Mouse (Mus musculus) Patski (cell line): ENCODE measurements at regions not wholly inside any gene's neighbourhood (a gene's known extent, or its start where the extent isn't known, plus 50 kb on each side); places are given as distances from the start of the nearest gene placed in this dataset.
A peak's percentile ranks its signal among the peaks of the same experiment; 100 is the strongest.
"Not testable (repeated sequence)": the region's sequence is repeated elsewhere in the genome, so short reads cannot be mapped to it uniquely, and the experiment has no call there.

ENCODE experiments used
- ATAC-seq: fragments of 100-300 bp; one replicate; pipeline ENCODE4 v1.8.0; 2021
- CTCF ChIA-PET: fragments of 350-600 bp; sonication (Branson Sonifier 250); formaldehyde crosslinking; loops from one replicate; lab custom pipeline; 2022; ENCODE audit warnings: inconsistent platforms; lab: Charles Lee
- POLR2A ChIA-PET: fragments of 350-600 bp; sonication (Branson Sonifier 250); formaldehyde crosslinking; loops from one replicate; lab custom pipeline; 2022; ENCODE audit warnings: antibody characterized with exemption, inconsistent platforms; lab: Charles Lee
- DNase-seq: peaks from one replicate; pipeline ENCODE4 v3.0.0-alpha.2; 2011; ENCODE audit warnings: low read depth, low spot score
- H3K27me3 ChIP-seq: fragments of 371-371 bp; one replicate; pipeline ENCODE4 v1.5.1; 2021
- CTCF ChIP-seq: fragments of 100-300 bp; IDR thresholded peaks from one replicate; pipeline ENCODE4 v1.5.1; 2021
- in situ Hi-C: fragments of 300-500 bp; cut with MboI; formaldehyde crosslinking; loops from 3 replicates; pipeline ENCODE4 v1.11.1; 2018; ENCODE audit warnings: low pct_unique_long_range_greater_than_20kb, mixed read lengths

DNA sequence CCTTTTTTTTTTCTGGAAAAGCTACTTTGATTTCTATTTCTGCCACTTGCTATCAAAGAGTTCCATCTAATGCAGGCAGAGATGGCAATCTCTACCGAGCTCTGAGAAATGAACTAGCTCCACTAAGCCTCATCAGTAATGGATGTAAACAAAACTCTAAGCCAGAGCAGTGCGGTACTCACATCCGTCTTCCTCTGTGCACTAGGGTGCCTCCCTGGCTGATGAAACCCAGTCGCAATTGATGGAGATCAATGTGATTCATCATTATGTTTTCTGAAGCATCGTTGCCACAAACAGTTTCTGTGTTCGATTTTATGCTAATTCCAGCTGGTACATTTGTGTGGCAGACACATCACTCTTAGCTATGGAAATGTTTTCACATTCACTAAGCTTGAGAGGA lies 206.8 kb upstream of the Btg1 start:
- no peak for DNase-seq
- POLR2A ChIA-PET, result interaction anchor here (0.5 to 0.6 kb wide), 2 partner anchors 148 to 314 kb away, joined by 3 to 4 read pairs; no protein-coding TSS in a partner anchor
- in situ Hi-C loops, result no loop called here
- TF ChIP-seq CTCF, result no peak
- peaks cover 3% of the 10 kb centered on the region for H3K27me3 ChIP-seq
- no peak for ATAC-seq
- CTCF ChIA-PET, result interaction anchor here (1.1 to 1.6 kb wide), 2 partner anchors 9 to 16 kb away, joined by 3 read pairs; no protein-coding TSS in a partner anchor

DNA sequence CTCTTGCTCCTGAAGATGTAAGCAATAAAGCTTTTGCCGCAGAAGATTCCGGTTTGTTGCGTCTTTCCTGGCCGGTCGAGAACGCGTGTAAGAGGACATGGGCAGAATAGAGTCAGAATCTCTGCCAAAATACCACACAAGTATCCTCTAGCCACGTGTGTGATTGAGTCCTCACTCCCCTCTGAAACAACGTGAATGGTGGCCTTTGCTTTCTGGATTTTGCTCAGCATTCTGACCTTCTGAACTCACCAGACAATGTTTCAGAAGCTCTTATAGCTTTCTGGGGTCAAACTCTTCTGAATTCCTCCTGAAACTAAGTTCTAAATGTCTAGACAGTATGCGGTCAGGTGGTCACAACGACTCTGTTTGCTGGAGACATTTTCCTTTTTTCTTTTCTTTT lies 202.0 kb upstream of the Btg1 start:
- ChIA-PET POLR2A (interaction anchor here (0.6 kb wide), 1 partner anchor 881 kb away, joined by 3 read pairs; no protein-coding TSS in a partner anchor), CTCF (interaction anchor here (1.1 to 1.9 kb wide), 2 partner anchors 11 to 16 kb away, joined by 3 to 6 read pairs; no protein-coding TSS in a partner anchor)
- TF ChIP-seq CTCF, result no peak
- ATAC-seq (no peak), DNase-seq (no peak)
- peaks cover 3% of the 10 kb centered on the region for H3K27me3 ChIP-seq
- in situ Hi-C loops, result no loop called here

DNA sequence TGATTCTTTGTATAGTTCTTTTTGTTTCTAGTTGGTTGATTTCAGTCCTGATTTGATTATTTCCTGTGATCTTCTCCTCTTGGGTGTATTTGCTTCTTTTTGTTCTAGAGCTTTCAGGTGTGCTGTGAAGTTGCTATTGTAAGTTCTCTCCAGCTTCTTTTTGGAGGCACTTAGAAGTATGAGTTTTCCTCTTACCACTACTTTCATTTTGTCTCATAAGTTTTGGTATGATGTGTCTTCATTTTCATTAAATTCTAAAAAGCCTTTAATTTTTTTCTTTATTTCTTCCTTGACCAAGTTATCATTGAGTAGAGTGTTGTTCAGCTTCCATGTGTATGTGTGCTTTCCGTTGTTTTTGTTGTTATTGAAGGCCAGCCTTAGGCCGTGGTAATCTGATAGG lies 195.3 kb upstream of the Btg1 start:
- POLR2A ChIA-PET, DNase-seq, CTCF ChIA-PET, H3K27me3 ChIP-seq, in situ Hi-C loops, ATAC-seq: not testable (repeated sequence)

DNA sequence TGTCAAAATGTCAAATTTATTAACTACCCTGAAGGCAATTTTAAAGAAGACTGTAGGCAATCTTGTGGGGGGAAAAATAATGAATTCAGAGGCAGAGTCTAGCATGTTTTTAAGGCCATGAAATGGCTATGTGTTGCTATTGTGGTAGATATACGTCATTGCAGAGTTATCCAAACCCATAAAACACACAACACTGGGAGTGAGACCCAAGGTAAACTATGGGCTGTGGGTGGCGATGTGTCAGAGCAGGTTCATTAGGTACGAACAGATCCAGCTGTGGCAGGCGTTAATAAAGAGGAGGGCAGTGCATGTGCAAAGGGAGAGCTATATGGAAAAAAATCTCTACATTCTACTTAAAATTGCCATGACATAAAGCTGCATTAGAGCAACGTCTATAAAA lies 189.4 kb upstream of the Btg1 start:
- CTCF ChIA-PET, result no interaction called here
- ATAC-seq (no peak), DNase-seq (no peak)
- no peaks in the 10 kb centered on the region for H3K27me3 ChIP-seq
- POLR2A ChIA-PET, result no interaction called here
- no peak for TF ChIP-seq CTCF
- in situ Hi-C loops, result no loop called here

DNA sequence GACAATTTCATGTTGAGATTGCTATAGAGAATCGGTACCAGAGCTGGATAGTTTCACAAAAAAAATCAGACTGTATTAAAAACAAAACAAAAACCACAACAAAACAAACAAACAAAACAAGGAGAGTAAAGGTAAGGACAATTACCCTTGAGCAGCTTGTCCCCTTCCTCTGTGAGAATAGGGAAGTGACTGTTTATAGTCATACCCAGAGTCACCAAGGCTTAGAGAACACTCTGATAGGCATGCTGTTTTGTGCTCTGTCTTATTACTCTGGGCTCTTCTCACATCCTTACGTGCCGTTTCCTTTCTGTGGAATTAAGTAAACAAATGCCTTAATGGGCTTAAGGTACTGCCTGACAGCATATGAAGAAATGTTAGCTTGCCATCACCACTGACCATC lies 186.7 kb upstream of the Btg1 start:
- ChIA-PET POLR2A (no interaction called here), CTCF (interaction anchor here (1.4 to 1.5 kb wide), 2 partner anchors 10 to 12 kb away, joined by 3 to 4 read pairs; no protein-coding TSS in a partner anchor)
- H3K27me3 ChIP-seq, result no peaks in the 10 kb centered on the region
- in situ Hi-C loops, result no loop called here
- ATAC-seq, result no peak
- no peak for DNase-seq
- TF ChIP-seq CTCF, result no peak

DNA sequence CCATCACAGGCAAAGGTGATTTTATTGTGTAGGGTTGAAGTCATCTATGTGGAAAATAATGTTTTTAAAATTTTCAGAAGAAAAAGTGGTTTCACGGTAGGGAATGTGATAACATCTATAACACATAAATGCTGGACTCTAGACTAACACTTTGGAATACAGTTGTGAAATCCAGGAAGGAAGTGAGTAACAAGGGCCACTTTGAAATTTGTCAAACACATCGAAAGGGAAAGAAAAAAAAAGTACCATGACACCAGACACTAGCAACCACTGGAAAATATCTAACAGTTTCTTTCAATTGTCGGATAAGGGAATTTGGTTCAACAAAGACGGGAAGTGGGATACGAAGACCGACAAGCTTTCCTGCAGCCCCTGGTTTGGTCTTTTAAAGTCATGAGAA lies 181.7 kb upstream of the Btg1 start:
- ChIA-PET POLR2A (no interaction called here), CTCF (no interaction called here)
- in situ Hi-C loops, result no loop called here
- H3K27me3 ChIP-seq, result no peaks in the 10 kb centered on the region
- no peak for ATAC-seq
- no peak for DNase-seq
- TF ChIP-seq CTCF, result no peak

DNA sequence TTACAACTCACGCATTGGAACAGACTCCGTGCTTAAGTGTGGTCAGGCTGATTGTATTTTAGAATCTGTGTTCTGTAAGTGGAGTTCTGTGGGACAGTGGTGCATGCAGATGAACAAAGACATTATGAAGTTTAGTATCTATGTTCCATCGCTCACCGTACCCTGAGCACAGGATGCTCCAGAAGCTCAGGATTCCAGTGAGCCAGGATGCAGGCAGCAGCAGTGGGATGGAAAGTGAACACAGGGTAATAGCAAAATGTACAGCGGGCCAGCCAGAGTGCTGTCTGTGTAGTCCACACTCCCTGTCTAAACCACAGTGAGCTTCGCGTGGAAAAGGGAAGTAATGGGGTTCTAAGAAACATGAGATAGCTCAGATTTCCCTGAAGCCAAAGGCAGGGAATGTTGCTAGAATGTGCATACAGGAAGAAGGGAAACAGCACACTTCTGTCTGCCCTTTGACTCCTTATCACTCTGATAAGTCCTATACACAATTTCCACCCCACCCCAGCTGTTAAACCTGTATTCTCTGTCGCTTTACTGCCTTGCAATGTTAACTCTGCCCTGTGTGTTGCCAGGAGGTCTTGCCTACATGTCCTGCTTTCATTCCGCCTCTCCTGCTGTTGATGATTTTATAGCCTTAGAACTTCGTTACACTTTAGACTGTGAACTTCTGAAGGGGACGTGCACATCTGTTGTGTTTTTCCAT lies 178.3 kb upstream of the Btg1 start:
- in situ Hi-C loops, result no loop called here
- CTCF ChIA-PET, result no interaction called here

DNA sequence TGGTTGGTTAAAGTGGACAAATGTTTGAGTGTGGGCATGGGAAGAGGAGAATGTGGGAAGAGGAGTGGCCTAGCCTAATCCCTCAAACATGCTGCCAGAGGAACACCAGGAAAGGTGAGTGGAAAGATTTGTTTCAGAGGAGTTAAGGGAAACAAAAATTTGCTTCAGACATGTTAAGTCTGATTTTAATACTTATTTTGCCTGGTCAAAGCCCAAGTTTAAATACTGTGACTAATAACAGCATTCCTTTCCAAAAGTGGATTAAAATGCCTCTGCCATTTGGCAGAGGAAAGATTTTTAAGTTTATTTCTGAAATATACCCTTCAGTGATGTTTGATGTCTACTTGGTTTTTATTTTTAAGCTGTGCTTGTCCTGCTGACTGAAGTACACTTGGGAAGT lies 174.6 kb upstream of the Btg1 start:
- CTCF ChIA-PET, result interaction anchor here (1.3 to 1.4 kb wide), 2 partner anchors 16 to 18 kb away, joined by 3 read pairs; no protein-coding TSS in a partner anchor
- no peak for TF ChIP-seq CTCF
- ATAC-seq (peak; percentile 44), DNase-seq (peak; percentile 54)
- POLR2A ChIA-PET, result no interaction called here
- in situ Hi-C loops, result no loop called here
- H3K27me3 ChIP-seq, result no peaks in the 10 kb centered on the region

More for the DNA sequence above, 178.3 kb upstream of the Btg1 start:
- ATAC-seq (no peak), DNase-seq (no peak)
- no peaks in the 10 kb centered on the region for H3K27me3 ChIP-seq
- POLR2A ChIA-PET, result no interaction called here
- TF ChIP-seq CTCF, result no peak

DNA sequence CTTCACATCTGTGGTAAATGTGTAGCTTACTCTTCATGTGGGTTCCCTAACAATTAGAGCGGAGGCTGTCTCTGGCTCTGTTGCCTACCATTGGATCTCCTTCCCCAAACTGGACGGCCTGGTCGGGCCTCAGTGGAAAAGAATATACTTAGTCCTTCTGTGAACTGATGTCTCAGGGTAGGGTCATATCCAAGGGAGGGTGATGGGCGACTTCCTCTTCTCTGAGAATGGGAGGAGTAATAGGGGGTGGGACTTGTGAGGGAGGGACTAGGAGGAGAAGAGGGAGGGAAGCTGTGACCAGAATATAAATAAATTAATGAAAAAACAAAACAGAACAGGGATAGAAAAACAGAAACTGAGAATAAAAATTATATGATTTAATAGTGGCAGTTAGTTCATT lies 166.5 kb upstream of the Btg1 start:
- CTCF ChIA-PET, result no interaction called here
- ATAC-seq (no peak), DNase-seq (no peak)
- in situ Hi-C loops, result no loop called here
- POLR2A ChIA-PET, result no interaction called here
- no peak for TF ChIP-seq CTCF
- H3K27me3 ChIP-seq, result no peaks in the 10 kb centered on the region

DNA sequence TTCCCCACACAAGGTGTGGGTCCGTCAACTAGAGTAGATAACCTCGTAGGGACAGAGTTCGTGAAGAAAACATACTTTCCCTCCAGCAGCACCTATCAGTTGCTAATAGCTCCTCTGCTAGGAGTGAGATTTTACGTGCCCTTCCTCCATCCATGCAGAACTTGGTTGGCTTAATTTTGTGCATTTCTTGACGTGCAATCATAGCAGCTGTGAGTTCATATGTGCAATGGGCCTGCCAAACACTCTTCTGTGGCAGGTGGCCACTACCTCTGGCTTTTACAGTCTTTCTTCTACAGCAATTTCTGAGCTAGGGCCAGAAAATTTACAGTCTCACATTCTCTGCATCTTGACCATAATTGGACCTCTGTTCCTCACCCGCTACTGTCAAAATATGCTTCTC lies 161.9 kb upstream of the Btg1 start:
- DNase-seq, result no peak
- POLR2A ChIA-PET, result no interaction called here
- ATAC-seq, result no peak
- CTCF ChIA-PET, result no interaction called here
- H3K27me3 ChIP-seq, result no peaks in the 10 kb centered on the region
- no peak for TF ChIP-seq CTCF
- in situ Hi-C loops, result no loop called here

DNA sequence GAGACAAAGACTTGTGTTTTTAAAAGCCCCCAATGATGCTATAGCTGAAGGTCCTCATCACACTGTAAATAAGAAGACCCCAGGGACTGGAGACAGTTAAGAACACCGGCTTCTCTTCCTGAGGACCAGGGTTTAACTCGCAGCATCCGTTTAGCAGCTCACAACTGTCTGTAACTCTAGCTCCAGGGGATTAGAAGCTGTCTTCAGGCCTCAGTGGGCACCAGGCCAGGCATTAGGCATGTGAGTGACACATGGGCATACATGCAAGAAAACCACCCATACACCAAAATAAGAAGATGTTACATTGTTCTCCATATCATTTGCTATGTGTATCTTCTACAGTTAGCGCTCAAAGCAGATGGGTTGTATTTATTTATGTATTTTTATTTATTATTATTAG lies 158.3 kb upstream of the Btg1 start:
- no peaks in the 10 kb centered on the region for H3K27me3 ChIP-seq
- in situ Hi-C loops, result no loop called here
- CTCF ChIA-PET, result interaction anchor here (1.0 to 1.3 kb wide), 3 partner anchors 10 to 16 kb away, joined by 3 read pairs; no protein-coding TSS in a partner anchor
- no peak for TF ChIP-seq CTCF
- DNase-seq (no peak), ATAC-seq (no peak)
- POLR2A ChIA-PET, result no interaction called here
